ENCODE assay signal across 28 mouse cellular contexts in genomic region chr11:103195236-103195635, GRCm38 (mm10). TPM values are rescaled to one million over a fixed set of nuclear protein-coding genes. Genes with fewer than 3 reads are reported as not detected.
DNase-seq lines count a peak whose midpoint lies in the region; ATAC-seq lines count a peak whose summit lies in the region.
"Had no signal": no experiment of that assay in that cellular context is flagged by ENCODE, and none has a peak within 500 bp of the region (broad histone marks: within the 10 kb centered on the region; RNA-seq: fewer than 3 reads in every experiment).

No protein-coding gene starts in this region.

- no peak for ATAC-seq in cerebellum, adult (ENCODE audit: insufficient number of reproducible peaks, low FRiP score, low TSS enrichment)
- ATAC-seq: CD4-positive, CD25-positive, alpha-beta regulatory T cell, adult 4 months; hindbrain, embryonic 16.5 days; intestine, embryonic 15.5 days; liver, postnatal 0 days; lung, postnatal 0 days; midbrain, embryonic 15.5 days had no signal

- DNase-seq in cerebellum, adult 11-12 months, result peak; percentile 72
- peak; percentile 50 to 59 for DNase-seq in left cerebral cortex, adult 18-20 months (ENCODE audit: low spot score in 2 of 2)
- DNase-seq in left cerebral cortex, adult 11 months (ENCODE audit: low spot score), result no peak
- DNase-seq in brain, adult 2 months (ENCODE audit: low read depth, low spot score), result peak; percentile 64
- peak; percentile 72 for DNase-seq in cerebellum, adult 9-11 months
- DNase-seq in adrenal gland, postnatal 10 days, result no peak
- DNase-seq in thymus, postnatal 0 days (ENCODE audit: low spot score), result no peak
- DNase-seq: adrenal gland, postnatal 25 days; embryo, embryonic 11 days; heart, adult 11 months; heart, postnatal 10 days; kidney, adult 9 months; liver, postnatal 0 days had no signal

RNA-seq across cellular contexts. Expression of gene 1700023F06Rik, which starts 13.1 kb away (rescaled TPM):
- 1 to 10 TPM; 1.8 to 2.0 TPM for total RNA-seq in left cerebral cortex, adult 18-20 months (2021)
- under 1 TPM in 1 of 2 experiments, not detected in 1; 0.27 TPM for total RNA-seq in adrenal gland, postnatal 10 days (2021)
- polyA plus RNA-seq in thymus, postnatal 0 days (2015; fragmentation: Nextera tagmentation; extraction: Ambion mirVana), result 0.56 and 0.93 TPM in 2 replicates
- total RNA-seq: adrenal gland, postnatal 25 days; heart, postnatal 10 days had no signal
- polyA plus RNA-seq: CD4-positive, CD25-positive, alpha-beta regulatory T cell, adult 4 months; erythroblast, embryonic 14.5 days; heart, embryonic 12.5 days; macrophage had no signal

RNA-seq across cellular contexts. Expression of gene Spata32, which starts 23.0 kb away (rescaled TPM):
- 1 to 10 TPM; 1.5 to 1.8 TPM for total RNA-seq in left cerebral cortex, adult 18-20 months (2021)
- not detected for total RNA-seq in adrenal gland, postnatal 10 days (2021)
- polyA plus RNA-seq in thymus, postnatal 0 days (2015; fragmentation: Nextera tagmentation; extraction: Ambion mirVana), result not detected in 2 replicates
- total RNA-seq: adrenal gland, postnatal 25 days; heart, postnatal 10 days had no signal
- polyA plus RNA-seq: CD4-positive, CD25-positive, alpha-beta regulatory T cell, adult 4 months; embryonic facial prominence, embryonic 13.5 days; erythroblast, embryonic 14.5 days; forebrain, embryonic 12.5 days; heart, embryonic 12.5 days; hindbrain, embryonic 10.5 days; intestine, embryonic 15.5 days; limb, embryonic 12.5 days; liver, embryonic 11.5 days; liver, postnatal 0 days; lung, postnatal 0 days; macrophage; stomach, embryonic 15.5 days had no signal

RNA-seq across cellular contexts. Expression of gene Fmnl1, which starts 24.3 kb away (rescaled TPM):
- total RNA-seq in left cerebral cortex, adult 18-20 months (2021), result 100 to 1,000 TPM; 169 to 206 TPM
- 10 to 100 TPM; 17.7 to 20.5 TPM for total RNA-seq in adrenal gland, postnatal 10 days (2021)
- polyA plus RNA-seq in thymus, postnatal 0 days (2015; fragmentation: Nextera tagmentation; extraction: Ambion mirVana), result 56.9 and 59.8 TPM in 2 replicates

Comparison
In these comparisons a context has a peak if more than half of its experiments do, and no peak if none do; other contexts are left out.
1. DNase-seq: peak in cerebellum, adult 11-12 months (single experiment), left cerebral cortex, adult 18-20 months (2 of 2), brain, adult 2 months (single experiment) and cerebellum, adult 9-11 months (single experiment); none in left cerebral cortex, adult 11 months (single experiment), adrenal gland, postnatal 10 days (single experiment) and thymus, postnatal 0 days (single experiment).
2. RNA of gene Fmnl1, which starts 24.3 kb away (total RNA-seq): 169 to 206 TPM in left cerebral cortex, adult 18-20 months; 17.7 to 20.5 TPM in adrenal gland, postnatal 10 days; every median in the first group is over 4 times any median in the second.